Mouse (Mus musculus): Measurements from ENCODE around the gene Rnf213. TPM values are rescaled to one million over a fixed set of nuclear protein-coding genes. Genes with fewer than 3 reads are reported as not detected.

The Rnf213 gene
- polyA plus RNA-seq, 1 experiment, result not detected

GRCm38 (mm10) chr11:119514967-119515636 lies 122.2 kb downstream of the Rnf213 start:
- H3K4me1 ChIP-seq (ENCODE audit: control insufficient read depth, insufficient read depth, low read length), result peaks cover 45% of the 10 kb centered on the region
- TF ChIP-seq CTCF (IDR thresholded peaks at IDR 0.05; ENCODE audit: insufficient read depth, low read depth, low read length), result peak; percentile 27; the same call in 1 of the 2 replicates
- TF ChIP-seq POLR2A (IDR thresholded peaks at IDR 0.05; ENCODE audit: insufficient read depth, low read depth, low read length), result no peak
- no peak overlapping the region for H3K27ac ChIP-seq (ENCODE audit: insufficient read depth, low read depth, low read length)
- 8% methylated on average over 21 of the region's 21 CpGs for WGBS
- H3K4me3 ChIP-seq (ENCODE audit: insufficient read depth, low read depth, low read length), result no peak overlapping the region

- Histone ChIP-seq H3K4me3 (ENCODE audit: insufficient read depth, low read depth, low read length) (no peak overlapping the region), H3K4me1 (ENCODE audit: control insufficient read depth, insufficient read depth, low read length) (peaks cover 52% of the 10 kb centered on the region), H3K27ac (ENCODE audit: insufficient read depth, low read depth, low read length) (no peak overlapping the region)
- TF ChIP-seq CTCF (IDR thresholded peaks at IDR 0.05; ENCODE audit: insufficient read depth, low read depth, low read length) (no peak), POLR2A (IDR thresholded peaks at IDR 0.05; ENCODE audit: insufficient read depth, low read depth, low read length) (no peak)
- WGBS, result 74% methylated on average over 16 of the region's 16 CpGs
Measured at GRCm38 (mm10) chr11:119515823-119516676, 123.2 kb downstream of the Rnf213 start.

- WGBS, result 68% methylated on average over 12 of the region's 12 CpGs
- no peak for TF ChIP-seq CTCF (IDR thresholded peaks at IDR 0.05; ENCODE audit: insufficient read depth, low read depth, low read length)
- no peak for TF ChIP-seq POLR2A (IDR thresholded peaks at IDR 0.05; ENCODE audit: insufficient read depth, low read depth, low read length)
- Histone ChIP-seq H3K27ac (ENCODE audit: insufficient read depth, low read depth, low read length) (no peak overlapping the region), H3K4me3 (ENCODE audit: insufficient read depth, low read depth, low read length) (no peak overlapping the region), H3K4me1 (ENCODE audit: control insufficient read depth, insufficient read depth, low read length) (peaks cover 52% of the 10 kb centered on the region)
Measured at GRCm38 (mm10) chr11:119516677-119517361, 123.9 kb downstream of the Rnf213 start.

- peaks cover 55% of the 10 kb centered on the region for H3K4me1 ChIP-seq (ENCODE audit: control insufficient read depth, insufficient read depth, low read length)
- no peak overlapping the region for H3K4me3 ChIP-seq (ENCODE audit: insufficient read depth, low read depth, low read length)
- TF ChIP-seq POLR2A (IDR thresholded peaks at IDR 0.05; ENCODE audit: insufficient read depth, low read depth, low read length), result no peak
- TF ChIP-seq CTCF (IDR thresholded peaks at IDR 0.05; ENCODE audit: insufficient read depth, low read depth, low read length), result no peak
- no peak overlapping the region for H3K27ac ChIP-seq (ENCODE audit: insufficient read depth, low read depth, low read length)
- WGBS, result 93% methylated on average over 1 of the region's 1 CpGs
Measured at GRCm38 (mm10) chr11:119519387-119519786, 126.5 kb downstream of the Rnf213 start.

GRCm38 (mm10) chr11:119520005-119520712 lies 127.3 kb downstream of the Rnf213 start:
- Histone ChIP-seq H3K27ac (ENCODE audit: insufficient read depth, low read depth, low read length) (peak overlapping the region; percentile 28; the same call in 1 of the 2 replicates), H3K4me1 (ENCODE audit: control insufficient read depth, insufficient read depth, low read length) (peaks cover 51% of the 10 kb centered on the region), H3K4me3 (ENCODE audit: insufficient read depth, low read depth, low read length) (no peak overlapping the region)
- TF ChIP-seq CTCF (IDR thresholded peaks at IDR 0.05; ENCODE audit: insufficient read depth, low read depth, low read length) (no peak), POLR2A (IDR thresholded peaks at IDR 0.05; ENCODE audit: insufficient read depth, low read depth, low read length) (no peak)
- 42% methylated on average over 5 of the region's 5 CpGs for WGBS

GRCm38 (mm10) chr11:119520713-119521063 lies 127.8 kb downstream of the Rnf213 start:
- TF ChIP-seq POLR2A (IDR thresholded peaks at IDR 0.05; ENCODE audit: insufficient read depth, low read depth, low read length), result no peak
- no peak for TF ChIP-seq CTCF (IDR thresholded peaks at IDR 0.05; ENCODE audit: insufficient read depth, low read depth, low read length)
- Histone ChIP-seq H3K27ac (ENCODE audit: insufficient read depth, low read depth, low read length) (peak overlapping the region; percentile 28; the same call in 1 of the 2 replicates), H3K4me1 (ENCODE audit: control insufficient read depth, insufficient read depth, low read length) (peaks cover 46% of the 10 kb centered on the region), H3K4me3 (ENCODE audit: insufficient read depth, low read depth, low read length) (no peak overlapping the region)

GRCm38 (mm10) chr11:119521920-119522710 lies 129.2 kb downstream of the Rnf213 start:
- no peak overlapping the region for H3K27ac ChIP-seq (ENCODE audit: insufficient read depth, low read depth, low read length)
- H3K4me1 ChIP-seq (ENCODE audit: control insufficient read depth, insufficient read depth, low read length), result peaks cover 32% of the 10 kb centered on the region
- H3K4me3 ChIP-seq (ENCODE audit: insufficient read depth, low read depth, low read length), result no peak overlapping the region
- 84% methylated on average over 6 of the region's 6 CpGs for whole genome bisulfite sequencing
- TF ChIP-seq POLR2A (IDR thresholded peaks at IDR 0.05; ENCODE audit: insufficient read depth, low read depth, low read length) (no peak), CTCF (IDR thresholded peaks at IDR 0.05; ENCODE audit: insufficient read depth, low read depth, low read length) (no peak)

GRCm38 (mm10) chr11:119522779-119523178 lies 129.9 kb downstream of the Rnf213 start:
- TF ChIP-seq CTCF (IDR thresholded peaks at IDR 0.05; ENCODE audit: insufficient read depth, low read depth, low read length), result no peak
- no peak for TF ChIP-seq POLR2A (IDR thresholded peaks at IDR 0.05; ENCODE audit: insufficient read depth, low read depth, low read length)
- H3K4me3 ChIP-seq (ENCODE audit: insufficient read depth, low read depth, low read length), result no peak overlapping the region
- no peak overlapping the region for H3K27ac ChIP-seq (ENCODE audit: insufficient read depth, low read depth, low read length)
- H3K4me1 ChIP-seq (ENCODE audit: control insufficient read depth, insufficient read depth, low read length), result peaks cover 25% of the 10 kb centered on the region
- WGBS, result 67% methylated on average over 8 of the region's 8 CpGs
